Mouse (Mus musculus): Measurements from ENCODE around the gene Fgf14.
"Not testable (repeated sequence)": the region's sequence is repeated elsewhere in the genome, so short reads cannot be mapped to it uniquely, and the experiment has no call there.

Gene Fgf14

DNA sequence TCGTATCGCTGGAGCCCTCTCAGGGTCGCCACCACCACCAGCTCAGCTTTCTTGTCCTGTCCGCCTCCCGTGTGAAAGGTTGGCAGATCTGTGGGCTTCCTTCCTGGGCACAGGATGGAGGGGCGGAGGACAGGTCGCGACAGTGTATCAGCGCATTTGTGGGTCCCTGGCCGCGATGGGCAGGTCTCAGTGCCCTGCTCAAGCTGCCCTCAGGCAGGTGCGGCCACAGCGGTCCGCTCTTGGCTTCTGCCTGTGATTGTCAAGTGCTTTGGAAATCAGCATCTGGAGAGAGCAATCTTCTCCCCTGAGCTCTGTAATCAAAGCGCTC is 484.1 kb downstream of the Fgf14 start:
- DNase-seq (ENCODE audit: low read depth, low spot score): no peak

DNA sequence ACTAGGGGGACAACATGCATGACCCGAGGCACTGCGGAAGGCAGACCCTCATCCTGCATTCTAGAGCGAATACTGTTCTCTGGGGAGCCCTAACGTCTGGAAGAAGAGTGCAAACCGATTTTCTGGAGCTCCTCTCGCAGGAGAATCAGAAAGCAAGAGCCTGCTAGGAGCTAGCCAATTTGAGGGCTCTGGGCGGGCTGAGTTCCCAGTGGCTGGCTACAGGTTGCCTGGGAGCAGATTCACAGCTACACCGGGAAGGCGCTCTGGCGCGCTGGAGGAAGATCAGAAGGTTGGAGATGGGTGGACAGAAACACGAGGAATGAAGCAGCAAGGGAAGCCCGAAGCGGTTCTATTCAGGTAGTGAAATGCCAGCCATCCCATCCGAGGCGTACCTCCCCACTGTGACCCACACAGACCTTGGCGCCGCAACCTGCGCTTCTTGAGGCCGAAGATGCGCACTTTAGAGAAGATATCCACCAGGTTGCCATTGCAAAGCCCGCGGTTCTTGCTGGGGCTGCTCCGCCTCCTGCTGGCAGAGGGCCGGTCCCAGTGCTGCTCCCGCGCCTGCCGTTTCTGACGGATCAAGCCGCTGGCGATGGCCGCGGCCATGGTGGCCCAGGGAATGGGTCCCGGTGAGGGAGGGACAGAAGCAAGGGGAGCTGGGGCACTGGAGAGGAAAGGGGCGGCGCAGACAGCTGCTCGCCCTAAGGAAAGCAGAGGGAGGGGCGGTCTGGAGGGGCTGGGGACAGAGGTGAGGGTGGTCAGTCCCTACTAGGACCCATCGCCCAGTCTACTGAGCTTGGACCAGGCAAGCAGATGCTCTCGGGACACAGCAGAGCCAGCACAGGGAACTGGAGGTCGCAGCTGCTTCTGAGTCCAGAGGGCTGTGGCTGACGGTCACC is 484.8 kb downstream of the Fgf14 start:
- no peak for DNase-seq (ENCODE audit: low read depth, low spot score)

DNA sequence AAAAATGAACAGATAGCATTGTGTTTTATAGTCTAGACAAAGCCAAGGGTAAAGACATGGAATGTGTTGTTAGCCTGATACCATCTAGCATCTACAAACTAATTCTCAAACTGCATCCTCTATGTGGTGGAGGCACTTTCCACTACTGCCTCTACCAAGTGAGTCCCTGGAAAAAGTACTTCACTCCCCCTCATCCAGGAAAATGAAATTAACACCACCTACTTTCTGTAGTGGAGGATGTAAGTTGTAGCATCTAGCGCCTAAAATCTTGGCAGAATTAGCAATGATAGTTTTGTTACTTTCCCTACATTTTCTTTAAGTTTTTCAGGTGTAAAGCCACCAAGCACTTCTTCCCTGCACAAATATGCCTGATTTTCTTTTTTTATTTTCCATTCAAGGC is 496.7 kb downstream of the Fgf14 start:
- DNase-seq (ENCODE audit: low read depth, low spot score): no peak

DNA sequence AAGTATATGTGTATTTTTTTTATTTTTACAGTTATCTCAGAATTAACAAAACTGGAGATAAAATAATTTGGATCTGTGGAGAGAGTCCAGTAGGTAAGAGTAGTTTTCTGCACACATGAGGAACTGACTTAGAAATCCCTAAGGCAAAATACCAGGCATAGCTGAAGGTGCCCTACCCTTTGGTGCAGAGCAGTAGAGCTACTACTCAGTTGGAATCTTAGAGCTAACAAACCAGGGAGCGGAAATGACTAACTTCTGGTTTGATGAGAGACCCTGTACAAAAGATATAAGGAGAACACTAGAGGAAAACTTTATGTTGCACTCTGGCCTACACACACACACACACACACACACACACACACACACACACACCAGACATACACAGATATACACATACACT is 502.8 kb downstream of the Fgf14 start:
- DNase-seq (ENCODE audit: low read depth, low spot score): no peak

DNA sequence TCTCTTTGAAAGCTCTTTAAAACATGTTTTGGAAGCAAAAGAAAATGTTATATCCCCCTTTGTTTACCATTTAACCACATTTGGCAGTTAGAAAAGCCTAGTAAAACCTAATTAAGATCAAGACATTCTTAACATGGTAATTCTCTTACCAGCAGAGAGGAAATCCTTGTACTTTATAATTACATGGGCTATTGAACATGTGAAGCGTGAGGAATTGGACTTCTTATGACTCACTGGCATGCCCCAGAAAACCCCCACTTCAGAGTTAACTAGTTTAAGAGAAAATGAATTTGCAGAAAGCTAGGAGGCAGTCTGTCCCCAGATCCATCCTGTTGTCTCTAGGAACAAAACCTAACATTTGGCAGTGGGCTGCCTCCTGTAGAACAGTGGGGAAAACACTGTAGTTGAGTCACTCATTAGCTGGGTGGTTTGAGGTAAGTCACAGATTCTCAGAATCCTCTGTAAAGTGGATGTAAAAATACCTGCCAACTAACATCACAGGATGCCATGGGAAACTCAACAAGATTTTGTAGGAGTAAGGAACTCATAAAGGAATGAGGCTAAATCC is 513.2 kb downstream of the Fgf14 start:
- no peak for DNase-seq (ENCODE audit: low read depth, low spot score)

DNA sequence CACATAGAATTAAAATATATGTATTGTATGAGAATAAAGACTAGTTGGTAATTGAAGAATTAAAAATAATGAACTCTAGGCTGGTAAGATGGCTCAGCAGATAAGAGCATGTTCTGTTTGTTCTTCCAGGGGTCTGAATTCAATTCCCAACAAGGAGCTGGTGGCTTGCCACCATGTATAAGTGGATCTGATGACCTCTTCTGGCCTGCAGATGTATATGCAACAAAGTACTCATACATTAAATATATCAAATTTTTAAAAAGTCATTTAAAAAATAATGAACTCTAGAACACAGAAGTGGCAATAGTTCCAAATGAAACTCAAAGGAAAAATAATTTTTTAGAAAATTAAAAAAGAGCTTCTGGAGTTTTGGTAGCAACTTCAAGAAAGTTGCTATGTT is 529.5 kb downstream of the Fgf14 start:
- no peak for DNase-seq (ENCODE audit: low read depth, low spot score)

DNA sequence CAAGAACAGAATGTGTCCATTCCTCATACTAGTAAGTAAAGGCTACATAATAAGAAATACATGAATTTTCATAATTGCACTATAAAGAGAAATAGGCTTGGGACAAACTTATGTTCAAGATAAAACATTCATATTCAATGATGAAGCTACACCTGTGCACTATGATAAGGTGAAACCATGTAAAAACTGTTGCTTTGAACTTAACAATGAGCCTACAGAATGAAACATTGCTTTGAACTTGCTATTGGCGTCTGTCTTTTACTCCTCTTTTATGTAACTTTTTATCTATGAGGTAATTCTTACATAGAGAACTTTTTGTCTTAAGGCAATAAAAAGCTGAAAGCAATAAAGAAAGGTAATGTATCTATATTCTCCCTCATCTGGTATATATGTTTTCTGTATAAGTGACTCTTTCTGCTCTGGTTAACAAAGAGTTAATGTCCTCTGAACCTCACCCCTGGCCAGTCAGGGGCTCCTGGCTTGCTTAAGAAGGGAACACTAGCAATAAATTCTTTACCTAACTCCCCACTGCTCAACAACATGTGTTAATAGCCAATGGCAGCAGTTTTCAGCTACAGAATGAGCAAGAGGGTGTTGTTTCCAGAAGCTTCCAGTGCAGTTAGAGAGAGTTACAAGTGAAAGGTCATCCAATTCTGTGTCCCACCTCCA is 569.6 kb downstream of the Fgf14 start:
- no peak for DNase-seq (ENCODE audit: low read depth, low spot score)

DNA sequence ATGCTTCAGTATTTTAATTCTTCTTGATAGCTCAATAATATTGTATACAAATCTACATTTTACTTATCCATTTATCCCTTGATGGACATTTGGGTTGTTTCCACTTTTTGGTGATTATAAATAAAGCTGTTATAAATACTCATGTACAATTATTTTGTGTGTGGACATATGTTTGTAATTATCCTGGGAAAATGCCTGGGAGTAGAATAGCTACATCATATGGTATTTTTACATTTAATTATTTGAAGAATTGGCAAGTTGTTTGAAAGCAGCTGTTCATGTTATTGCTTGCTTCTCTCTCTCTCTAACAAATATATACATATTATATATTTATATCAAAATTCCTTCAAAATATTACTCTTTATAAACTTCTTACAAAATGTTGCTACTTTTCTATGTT is 593.8 kb downstream of the Fgf14 start:
- no peak for DNase-seq (ENCODE audit: low read depth, low spot score)

DNA sequence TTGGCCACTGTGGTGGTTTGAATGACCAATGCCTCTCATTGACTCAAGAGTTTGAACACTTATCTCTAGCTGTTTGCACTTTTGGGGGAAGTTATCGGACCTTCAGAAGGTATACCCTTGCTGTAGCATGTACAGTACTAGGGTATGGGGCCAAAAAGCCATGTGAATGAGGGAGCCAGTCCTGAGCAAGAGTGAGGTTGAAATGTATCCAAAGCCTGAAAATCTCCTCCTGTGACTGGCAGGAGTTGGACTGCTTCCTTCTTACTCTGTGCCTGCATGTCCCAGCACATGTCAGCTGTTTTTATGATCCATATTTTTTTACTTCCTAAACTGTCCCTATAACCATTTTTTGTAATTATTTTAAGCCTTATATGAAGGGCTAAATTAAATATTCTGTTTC is 632.9 kb downstream of the Fgf14 start:
- no peak for DNase-seq (ENCODE audit: low read depth, low spot score)

DNA sequence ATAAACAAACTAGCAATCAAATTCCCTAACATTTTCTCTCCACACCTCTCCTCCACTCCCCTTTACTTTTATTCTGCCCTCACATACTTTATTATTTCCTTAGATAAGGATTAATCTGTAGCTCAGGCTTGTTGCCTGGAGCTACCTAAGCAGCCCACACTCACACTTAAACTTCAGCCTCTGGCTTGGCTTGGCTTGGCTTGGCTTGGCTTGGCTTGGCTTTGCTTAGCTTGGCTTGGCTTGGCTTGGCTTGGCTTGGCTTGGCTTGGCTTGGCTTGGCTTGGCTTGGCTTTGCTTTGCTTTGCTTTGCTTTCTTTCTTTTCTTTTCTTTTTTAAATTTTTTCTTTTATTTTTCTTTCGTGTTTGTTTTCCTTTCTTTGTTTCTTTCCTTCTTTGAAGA is 636.3 kb downstream of the Fgf14 start:
- DNase-seq (ENCODE audit: low read depth, low spot score): no peak

DNA sequence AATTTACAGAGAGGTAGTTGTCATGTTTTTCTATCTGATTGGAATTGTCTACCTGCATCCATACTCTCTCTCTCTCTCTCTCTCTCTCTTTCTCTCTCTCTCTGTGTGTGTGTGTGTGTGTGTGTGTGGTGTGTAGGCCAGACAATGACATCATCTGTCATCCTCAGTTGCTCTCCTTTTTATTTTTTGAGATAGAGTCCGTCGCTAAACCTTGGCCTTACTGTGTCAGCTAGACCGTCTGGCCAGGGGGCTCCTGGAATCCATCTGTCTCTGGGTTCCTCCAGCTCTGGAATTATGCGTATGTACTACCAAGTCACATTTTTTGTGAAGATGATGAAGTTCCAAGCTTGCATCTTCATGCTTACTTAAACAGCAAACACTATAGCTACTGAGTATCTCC is 639.5 kb downstream of the Fgf14 start:
- DNase-seq (ENCODE audit: low read depth, low spot score): no peak

DNA sequence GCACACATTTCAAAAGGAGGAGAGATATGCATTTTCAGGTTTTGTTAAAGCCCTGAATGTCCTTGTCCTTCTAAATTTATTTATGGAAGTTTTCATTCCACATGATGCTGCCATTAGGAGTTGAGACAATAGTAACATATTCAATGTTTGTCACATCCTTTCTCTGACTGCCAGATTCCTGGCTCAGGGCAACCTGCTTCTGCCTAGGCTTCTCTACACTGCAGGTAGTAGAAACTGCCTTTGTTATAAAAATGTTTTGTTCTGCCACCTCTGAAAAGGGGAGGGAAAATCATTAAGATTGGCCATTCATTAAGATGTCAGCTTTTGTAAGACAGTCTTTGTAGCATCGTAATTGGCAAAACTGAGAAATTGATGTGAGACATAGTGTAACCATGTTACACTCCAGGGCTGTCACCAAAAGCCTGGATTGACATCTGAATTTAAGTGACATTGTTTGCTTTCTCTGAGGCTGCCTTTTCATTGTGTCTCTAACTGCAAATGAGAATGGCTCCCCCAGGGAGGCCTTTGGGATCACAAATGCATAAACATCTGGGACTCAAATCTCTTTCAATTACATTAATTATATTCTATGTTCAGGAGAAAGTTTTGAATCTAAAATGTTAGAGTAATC is 640.2 kb downstream of the Fgf14 start:
- no peak for DNase-seq (ENCODE audit: low read depth, low spot score)

DNA sequence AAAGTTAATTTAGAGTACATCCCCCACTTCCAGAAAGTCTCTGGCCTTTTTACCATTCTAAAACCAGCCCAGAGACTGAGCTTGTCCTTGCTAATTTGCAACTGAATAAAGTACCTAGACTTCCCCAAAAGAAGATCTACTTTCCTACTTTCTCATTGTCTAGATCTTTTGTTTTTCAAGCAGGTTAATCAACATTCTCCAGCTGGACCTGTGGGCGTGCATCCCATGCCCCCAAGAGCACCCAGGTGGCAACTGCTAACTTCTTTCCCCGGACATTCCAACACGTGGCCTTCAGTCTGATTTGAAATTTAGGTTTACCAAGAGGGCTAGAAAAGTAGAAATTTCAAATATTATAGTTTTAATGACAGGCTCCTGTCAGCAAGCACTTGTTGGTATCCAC is 643.6 kb downstream of the Fgf14 start:
- not testable (repeated sequence) for DNase-seq (ENCODE audit: low read depth, low spot score)

DNA sequence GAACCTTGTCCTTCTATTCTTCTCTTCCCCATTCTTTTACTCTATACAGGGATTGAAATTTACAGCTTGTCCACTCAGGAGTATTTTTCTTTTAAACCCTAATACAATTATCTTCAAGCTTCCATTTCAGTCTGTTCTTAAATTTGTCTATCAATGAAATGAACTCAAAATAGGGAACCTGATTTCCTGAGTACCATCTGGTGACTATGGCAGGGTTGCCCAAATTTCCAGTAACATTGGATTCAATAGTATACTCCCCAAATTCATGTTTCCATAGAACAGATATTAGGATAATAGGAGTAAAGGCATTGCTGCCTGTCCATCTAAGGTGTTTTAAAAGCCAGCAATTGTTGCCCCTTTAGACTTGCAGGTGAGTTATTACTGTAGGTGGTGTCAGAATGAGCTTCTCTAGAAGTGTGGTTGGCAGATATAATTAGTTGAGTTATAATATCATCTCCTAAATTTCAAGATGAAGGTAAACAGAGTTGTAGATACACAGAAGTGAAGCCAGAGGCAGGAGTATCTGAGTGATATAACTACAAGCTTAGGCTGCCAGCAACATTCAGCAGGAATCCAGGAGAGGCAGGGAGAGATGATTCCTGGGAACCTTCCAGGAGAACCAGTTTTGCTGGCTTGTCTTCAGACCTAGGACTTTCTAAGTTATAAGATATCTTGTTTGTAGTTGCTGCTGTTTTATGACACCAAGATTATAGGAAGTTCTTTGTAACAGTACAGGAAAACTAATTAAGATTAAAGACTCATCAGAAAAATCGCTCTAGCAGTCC is 648.8 kb downstream of the Fgf14 start:
- no peak for DNase-seq (ENCODE audit: low read depth, low spot score)

DNA sequence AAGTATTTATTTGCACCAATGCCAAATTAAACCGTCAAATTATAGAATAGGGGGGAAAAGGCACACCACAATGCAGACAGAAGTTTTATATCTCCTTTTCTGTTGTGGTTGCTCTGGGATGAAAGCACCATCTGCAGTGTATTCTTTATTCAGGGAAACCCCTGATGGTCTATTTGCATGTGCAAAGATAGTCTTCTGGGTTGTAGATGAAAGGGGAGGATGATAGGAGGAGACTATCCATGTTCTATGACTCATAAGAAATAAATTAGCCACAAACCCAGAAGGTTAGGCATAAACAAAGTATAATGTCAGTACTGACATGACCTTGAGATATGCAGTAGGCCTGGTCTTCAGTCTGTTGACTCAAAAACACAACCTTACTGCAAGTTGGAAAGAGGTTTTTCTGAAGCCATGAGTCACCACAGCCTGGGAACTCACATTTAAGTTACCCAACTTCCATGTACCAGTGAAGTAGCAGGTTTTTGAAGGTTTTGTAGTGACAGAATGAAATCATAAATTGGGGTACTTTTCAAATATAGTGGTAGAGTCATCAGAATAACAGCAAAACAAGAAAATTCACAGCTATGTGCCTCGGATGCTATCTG is 686.2 kb downstream of the Fgf14 start:
- no peak for DNase-seq (ENCODE audit: low read depth, low spot score)

DNA sequence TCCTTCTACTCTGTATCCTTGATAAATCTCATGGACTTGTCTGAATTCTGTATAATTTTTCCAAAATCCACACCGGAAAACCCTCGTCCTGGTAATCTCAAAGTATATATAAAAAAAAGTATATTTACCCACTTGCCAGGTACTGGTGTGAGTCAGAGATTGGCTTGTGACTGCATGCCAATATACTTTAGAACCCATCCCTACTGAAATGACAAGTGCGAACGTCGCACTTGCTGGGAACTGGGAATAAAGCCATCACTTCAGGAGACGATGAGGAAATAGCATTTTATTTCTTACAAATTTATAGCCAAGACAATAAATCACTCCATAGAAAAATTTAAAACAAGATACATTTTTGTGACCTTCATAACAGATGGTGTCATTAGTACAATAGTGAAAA is 708.9 kb downstream of the Fgf14 start:
- no peak for DNase-seq (ENCODE audit: low read depth, low spot score)

DNA sequence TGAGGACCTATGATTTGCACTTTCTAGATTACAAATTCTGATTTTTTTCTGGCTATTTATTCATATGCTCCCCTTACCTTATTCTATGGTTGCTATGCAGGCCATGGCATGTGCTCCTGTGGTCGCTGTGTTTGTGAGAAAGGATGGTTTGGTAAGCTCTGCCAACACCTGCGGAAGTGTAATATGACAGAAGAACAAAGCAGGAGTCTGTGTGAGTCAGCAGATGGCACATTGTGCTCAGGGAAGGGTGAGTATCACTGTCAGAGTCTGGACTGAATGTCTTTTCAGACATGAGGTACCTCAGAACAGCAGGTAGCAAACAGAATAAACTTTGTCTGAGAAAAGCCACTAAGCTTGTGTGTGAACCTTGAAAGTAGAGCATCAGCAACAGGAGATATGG is 710.4 kb downstream of the Fgf14 start:
- DNase-seq (ENCODE audit: low read depth, low spot score): no peak
